Mouse (Mus musculus) forebrain, embryonic 11.5 days (tissue): ENCODE data around the gene Arhgef1. TPM values are rescaled to one million over a fixed set of nuclear protein-coding genes. Genes with fewer than 3 reads are reported as not detected.
A peak's percentile ranks its signal among the peaks of the same experiment; 100 is the strongest.

Experiments used
- ATAC-seq: fragments of 200-750 bp; cut with Nextera tagmentation; replicated peaks from 2 replicates; pipeline ENCODE4 v1.8.0; 2017; ENCODE audit warnings: moderate TSS enrichment; ENCODE audit not compliant: low FRiP score
- DNase-seq: peaks from one replicate; pipeline ENCODE4 v3.0.0-alpha.2; 2017; ENCODE audit warnings: low spot score
- H3K27ac ChIP-seq: fragments of 300-500 bp; sonication (generic); 2 replicates; pipeline ENCODE4 v1.5.1; 2014; ENCODE audit warnings: low read depth, low read length
- H3K27me3 ChIP-seq: fragments of 300-500 bp; sonication (generic); 2 replicates; pipeline ENCODE4 v1.6.1; 2014; ENCODE audit warnings: mild to moderate bottlenecking, low read length, mixed read lengths; ENCODE audit not compliant: control insufficient read depth, insufficient read depth
- H3K36me3 ChIP-seq: fragments of 300-500 bp; sonication (generic); 2 replicates; pipeline ENCODE4 v1.6.1; 2014; ENCODE audit warnings: mild to moderate bottlenecking, low read length, moderate library complexity, mixed read lengths; ENCODE audit not compliant: control insufficient read depth, insufficient read depth
- H3K4me1 ChIP-seq: fragments of 300-500 bp; sonication (generic); replicated peaks from 2 replicates; pipeline ENCODE4 v1.6.1; 2014; ENCODE audit warnings: low read length, mixed read lengths; ENCODE audit not compliant: control insufficient read depth, insufficient read depth
- H3K4me2 ChIP-seq: fragments of 300-500 bp; sonication (generic); 2 replicates; pipeline ENCODE4 v1.6.1; 2014; ENCODE audit warnings: low read depth, mild to moderate bottlenecking, low read length, moderate library complexity, mixed read lengths; ENCODE audit not compliant: severe bottlenecking
- H3K4me3 ChIP-seq: fragments of 300-500 bp; sonication (generic); 2 replicates; pipeline ENCODE4 v1.5.1; 2014; ENCODE audit warnings: low read depth, low read length
- H3K9ac ChIP-seq: fragments of 300-500 bp; sonication (generic); 2 replicates; pipeline ENCODE4 v1.6.1; 2014; ENCODE audit warnings: low read length
- H3K9me3 ChIP-seq: fragments of 300-500 bp; sonication (generic); 2 replicates; pipeline ENCODE4 v1.6.1; 2016; ENCODE audit warnings: low read length, mixed read lengths; ENCODE audit not compliant: control insufficient read depth
- WGBS: fragments of 180-500 bp; shearing (Covaris S2); extraction: QIAGEN DNeasy Blood & Tissue Kit; methylation state at CpG from one replicate; pipeline ENCODE4 v1.1.7; 2014; 5-methylcytosine and 5-hydroxymethylcytosine counted together
- polyA plus RNA-seq: library from polyadenylated mRNA; unstranded; fragments of >200 nt; fragmentation: Nextera tagmentation; extraction: Ambion mirVana; gene quantifications from 2 replicates; pipeline ENCODE4 v1.2.1, GENCODE M21; 2014

Arhgef1 gene
- polyA plus RNA-seq, 1 experiment from 2014 or later = 69.5 TPM

DNA sequence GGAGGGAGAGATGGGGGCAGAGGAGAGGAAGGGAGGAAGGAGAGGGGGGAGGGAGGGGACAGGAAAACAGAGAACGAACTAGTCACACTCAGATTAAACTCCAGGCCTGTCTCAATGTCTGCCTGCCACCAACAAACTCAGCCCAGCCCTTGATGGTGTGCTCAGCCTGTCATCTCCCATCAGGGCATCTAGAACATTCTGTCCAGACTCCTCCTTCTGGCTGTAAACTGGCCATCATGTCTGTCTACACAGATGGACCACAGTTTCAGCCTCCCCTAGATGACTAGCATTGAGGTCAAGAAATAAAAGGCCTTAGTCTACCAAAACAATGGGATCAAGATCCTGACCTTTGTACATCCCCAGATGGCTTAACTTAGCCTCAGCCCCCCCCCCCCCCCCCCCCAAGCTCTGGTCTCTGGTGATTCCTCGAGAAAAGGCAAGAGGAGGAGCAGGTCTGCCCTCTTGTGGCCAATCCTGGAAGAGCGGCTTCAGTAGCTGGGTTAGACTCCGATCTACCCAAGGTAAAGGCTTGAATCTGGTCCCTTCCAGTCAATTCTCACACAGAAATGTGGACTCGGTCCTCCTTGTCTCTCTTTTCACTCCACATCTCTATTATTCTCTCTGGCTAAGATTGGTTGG is 62.3 kb downstream of the Arhgef1 start:
- WGBS = 12% methylated on average over 5 of the region's 5 CpGs
- H3K4me1 ChIP-seq = no peaks in the 10 kb centered on the region
- no peak overlapping the region for H3K4me3 ChIP-seq
- DNase-seq (peak; percentile 88), ATAC-seq (no peak)
- no peak overlapping the region for H3K27ac ChIP-seq
- no peak overlapping the region for H3K4me2 ChIP-seq
- H3K36me3 ChIP-seq = no peaks in the 10 kb centered on the region
- no peaks in the 10 kb centered on the region for H3K27me3 ChIP-seq
- H3K9me3 ChIP-seq = no peaks in the 10 kb centered on the region
- H3K9ac ChIP-seq = no peak overlapping the region

DNA sequence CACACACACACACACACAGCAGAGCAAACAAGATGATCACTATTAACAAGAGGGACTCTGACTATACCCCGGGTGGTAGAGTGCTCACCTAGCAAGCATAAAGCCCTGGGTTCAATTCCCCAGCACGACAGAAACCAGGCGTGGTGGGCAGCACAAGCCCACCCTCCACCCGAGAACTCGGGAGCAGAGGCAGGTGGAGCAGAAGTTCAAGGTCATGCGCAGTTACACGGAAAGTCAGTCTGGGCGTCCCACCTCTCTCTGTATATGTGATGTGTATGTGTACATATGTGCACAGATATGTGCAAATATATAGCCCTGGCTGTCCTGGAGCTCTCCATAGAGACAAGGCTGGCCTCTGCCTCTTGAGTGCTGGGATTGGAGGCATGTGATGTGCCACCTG is 65.3 kb downstream of the Arhgef1 start:
- DNase-seq = no peak
- ATAC-seq = no peak
- H3K9ac ChIP-seq = no peak overlapping the region
- no peak overlapping the region for H3K4me2 ChIP-seq
- H3K36me3 ChIP-seq = no peaks in the 10 kb centered on the region
- no peaks in the 10 kb centered on the region for H3K27me3 ChIP-seq
- 84% methylated on average over 8 of the region's 8 CpGs for WGBS
- H3K4me1 ChIP-seq = no peaks in the 10 kb centered on the region; the same call in 1 of the 2 replicates
- H3K27ac ChIP-seq = no peak overlapping the region
- H3K9me3 ChIP-seq = no peaks in the 10 kb centered on the region
- H3K4me3 ChIP-seq = no peak overlapping the region

DNA sequence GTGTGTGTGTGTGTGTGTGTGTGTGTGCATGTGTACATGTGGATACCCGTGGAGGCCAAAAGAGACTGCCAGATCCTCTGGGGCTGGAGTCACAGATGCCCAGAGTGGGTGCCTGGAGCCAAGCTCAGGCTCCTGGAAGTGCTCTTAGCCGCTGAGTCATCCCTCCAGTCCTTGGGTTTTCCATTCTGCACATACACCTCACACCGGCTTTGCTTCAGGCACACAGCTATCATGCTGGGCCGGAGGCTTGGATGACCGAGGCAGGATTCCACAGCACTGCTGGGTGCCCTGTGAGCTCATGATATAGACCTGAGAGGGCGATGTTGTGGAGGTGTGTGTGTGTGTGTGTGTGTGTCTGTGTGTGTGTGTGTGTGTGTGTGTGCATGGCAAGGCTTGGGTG is 65.8 kb downstream of the Arhgef1 start:
- no peaks in the 10 kb centered on the region for H3K36me3 ChIP-seq
- no peak for DNase-seq

DNA sequence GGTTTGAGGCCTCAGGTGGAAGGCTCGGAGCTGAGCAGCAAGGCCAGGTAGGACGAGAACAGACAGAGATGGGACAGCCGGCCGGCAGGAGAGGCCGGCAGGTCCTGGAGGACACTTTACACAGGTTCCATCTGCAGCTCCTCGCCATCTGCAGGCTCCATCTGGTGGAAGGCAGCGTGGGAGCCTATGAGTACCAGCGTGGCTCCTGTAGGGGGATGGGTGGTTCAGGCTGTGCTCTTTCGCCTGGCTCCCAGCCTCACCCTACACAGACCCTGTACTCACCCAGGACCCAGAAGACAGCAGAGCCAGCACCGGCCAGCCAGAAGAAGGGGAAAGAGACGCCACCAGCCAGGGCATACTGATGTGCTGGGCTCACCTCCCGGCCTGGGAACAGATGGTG is 67.1 kb downstream of the Arhgef1 start:
- ATAC-seq (no peak), DNase-seq (no peak)
- no peak overlapping the region for H3K9ac ChIP-seq
- H3K27me3 ChIP-seq = no peaks in the 10 kb centered on the region
- WGBS = 80% methylated on average over 12 of the region's 12 CpGs
- no peaks in the 10 kb centered on the region; the same call in 1 of the 2 replicates for H3K4me1 ChIP-seq
- no peaks in the 10 kb centered on the region for H3K36me3 ChIP-seq
- no peak overlapping the region for H3K4me2 ChIP-seq
- H3K27ac ChIP-seq = no peak overlapping the region
- no peaks in the 10 kb centered on the region for H3K9me3 ChIP-seq
- no peak overlapping the region for H3K4me3 ChIP-seq

More for the DNA sequence above, 65.8 kb downstream of the Arhgef1 start:
- Histone ChIP-seq H3K9me3 (no peaks in the 10 kb centered on the region), H3K4me3 (no peak overlapping the region), H3K27me3 (no peaks in the 10 kb centered on the region), H3K9ac (no peak overlapping the region), H3K4me1 (no peaks in the 10 kb centered on the region; the same call in 1 of the 2 replicates), H3K27ac (no peak overlapping the region), H3K4me2 (no peak overlapping the region)
- no peak for ATAC-seq
- 75% methylated on average over 6 of the region's 6 CpGs for WGBS

DNA sequence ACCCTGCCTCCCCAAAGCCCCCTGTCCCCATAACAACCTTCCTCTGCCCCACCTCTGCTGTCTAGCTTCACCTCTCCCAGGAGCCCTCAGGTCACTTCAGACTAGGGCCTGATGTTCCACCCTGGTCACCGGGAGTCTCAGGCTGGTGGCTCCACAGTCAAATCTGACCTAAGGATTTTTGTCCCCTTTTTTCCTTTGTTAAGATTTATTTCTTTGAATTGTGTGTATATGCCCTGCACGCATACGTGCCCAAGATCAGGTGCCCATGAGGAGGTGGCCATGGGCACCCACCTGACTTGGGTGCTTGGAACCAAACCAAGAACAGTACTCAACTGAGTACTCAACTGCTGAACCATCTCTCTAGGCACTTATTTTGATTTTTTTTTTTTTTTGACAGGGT is 67.6 kb downstream of the Arhgef1 start:
- no peak for DNase-seq

DNA sequence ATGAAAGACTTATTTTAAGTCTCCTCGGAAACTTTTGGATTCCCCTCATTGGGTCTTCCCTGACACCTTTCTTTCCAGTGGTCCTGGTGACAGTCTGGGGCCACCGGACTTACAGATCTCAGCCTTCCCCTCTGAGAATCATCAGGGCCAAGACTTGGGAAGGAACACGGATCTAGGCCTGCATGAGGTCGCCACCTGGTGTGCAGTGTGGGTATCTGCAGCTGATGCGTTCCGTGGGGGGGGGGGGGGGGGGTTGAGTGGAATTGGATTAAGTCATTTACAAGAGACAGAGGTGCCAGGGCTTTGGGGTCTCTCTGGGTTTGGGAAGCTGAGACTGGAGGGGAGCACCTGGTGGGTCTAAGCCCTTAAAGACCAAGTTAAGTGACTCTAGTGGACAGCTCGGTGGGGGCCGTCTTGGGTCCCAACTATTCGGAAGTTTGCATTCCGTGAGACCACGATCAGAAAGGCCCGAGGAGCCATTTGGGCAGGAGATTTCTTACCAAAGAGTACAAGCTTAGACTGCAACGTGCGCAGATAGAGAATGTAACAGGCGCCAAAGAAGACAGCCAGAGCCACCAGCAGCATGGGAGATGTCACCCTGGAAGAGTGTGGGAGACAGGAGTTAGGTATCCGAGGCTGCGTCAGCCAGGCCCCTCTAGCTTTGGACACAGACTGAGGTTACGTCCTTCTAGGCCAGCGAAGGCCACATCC is 68.7 kb downstream of the Arhgef1 start:
- DNase-seq (peak; percentile 81), ATAC-seq (no peak; the same call in 1 of the 2 replicates)
- 10% methylated on average over 19 of the region's 19 CpGs for WGBS
- peak overlapping the region; percentile 57; the same call in 1 of the 2 replicates for H3K9ac ChIP-seq
- H3K27me3 ChIP-seq = no peaks in the 10 kb centered on the region
- H3K9me3 ChIP-seq = no peaks in the 10 kb centered on the region
- peak overlapping the region; percentile 51 for H3K4me3 ChIP-seq
- H3K4me2 ChIP-seq = peak overlapping the region; percentile 54
- H3K36me3 ChIP-seq = no peaks in the 10 kb centered on the region
- no peak overlapping the region for H3K27ac ChIP-seq
- H3K4me1 ChIP-seq = no peaks in the 10 kb centered on the region; the same call in 1 of the 2 replicates

More for the DNA sequence above, 67.6 kb downstream of the Arhgef1 start:
- Histone ChIP-seq H3K4me1 (no peaks in the 10 kb centered on the region; the same call in 1 of the 2 replicates), H3K27me3 (no peaks in the 10 kb centered on the region), H3K27ac (no peak overlapping the region), H3K9ac (no peak overlapping the region), H3K4me2 (no peak overlapping the region), H3K9me3 (no peaks in the 10 kb centered on the region), H3K4me3 (no peak overlapping the region), H3K36me3 (no peaks in the 10 kb centered on the region)
- ATAC-seq = no peak
- 95% methylated on average over 3 of the region's 3 CpGs for WGBS

DNA sequence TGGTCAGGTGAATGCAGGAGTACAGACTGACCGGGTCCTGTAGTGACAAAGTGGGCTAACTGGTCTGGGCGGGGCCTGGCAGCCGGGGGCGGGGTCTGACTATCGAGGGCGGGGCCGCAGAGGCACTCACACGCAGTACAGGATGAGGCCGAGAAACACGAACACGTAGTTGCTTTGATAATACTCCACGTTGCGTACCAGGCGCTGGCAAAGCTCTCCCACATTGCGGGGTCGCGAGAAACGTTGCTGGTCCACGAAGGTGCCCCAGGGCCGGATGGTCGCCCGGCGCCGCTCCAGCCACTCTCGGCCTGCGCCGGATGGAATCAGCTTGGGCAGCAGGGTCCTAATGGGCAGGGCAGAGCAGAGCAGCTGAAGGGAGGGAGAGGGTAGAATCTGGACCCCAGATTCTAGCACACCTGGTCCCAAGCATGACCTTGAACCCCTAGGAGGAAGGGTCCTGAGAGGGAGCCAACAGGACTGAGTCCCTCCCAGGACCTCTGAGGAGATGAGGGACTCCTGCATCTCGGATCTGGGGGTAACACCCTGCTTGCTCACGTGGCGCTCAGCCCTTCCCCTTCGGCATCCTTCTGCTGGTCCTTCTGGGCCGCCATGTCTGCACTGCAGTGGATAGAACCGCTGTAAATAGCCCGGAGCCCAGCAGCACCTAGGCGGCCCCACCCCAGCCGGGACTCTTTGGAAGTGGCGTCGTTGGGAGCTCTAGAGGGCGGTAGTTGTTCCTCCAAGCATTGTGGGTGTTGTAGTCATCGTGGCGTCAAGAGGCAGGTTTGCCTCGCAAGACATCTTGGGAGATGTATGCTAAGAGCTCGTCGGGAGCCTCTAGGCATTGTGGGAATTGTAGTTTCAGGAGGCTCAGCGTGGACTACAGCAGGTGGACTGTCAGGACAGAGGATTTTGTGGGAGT is 69.5 kb downstream of the Arhgef1 start, which contains the start of gene Rabac1:
TSS of gene Rabac1 (minus strand) at position 783 of the 922 bp plus-strand sequence.
- H3K4me2 ChIP-seq = peak within 1 kb of the TSS; percentile 54
- ATAC-seq (peak; percentile 91), DNase-seq (peak; percentile 91)
- H3K4me1 ChIP-seq = no peaks in the 10 kb centered on the region; the same call in 1 of the 2 replicates
- no peaks in the 10 kb centered on the region for H3K27me3 ChIP-seq
- under 1% methylated on average over 45 of the region's 45 CpGs for WGBS
- no peaks in the 10 kb centered on the region for H3K9me3 ChIP-seq
- H3K9ac ChIP-seq = peak within 1 kb of the TSS; percentile 57
- H3K27ac ChIP-seq = no peak within 1 kb of the TSS
- no peaks in the 10 kb centered on the region for H3K36me3 ChIP-seq
- H3K4me3 ChIP-seq = peak within 1 kb of the TSS; percentile 51

DNA sequence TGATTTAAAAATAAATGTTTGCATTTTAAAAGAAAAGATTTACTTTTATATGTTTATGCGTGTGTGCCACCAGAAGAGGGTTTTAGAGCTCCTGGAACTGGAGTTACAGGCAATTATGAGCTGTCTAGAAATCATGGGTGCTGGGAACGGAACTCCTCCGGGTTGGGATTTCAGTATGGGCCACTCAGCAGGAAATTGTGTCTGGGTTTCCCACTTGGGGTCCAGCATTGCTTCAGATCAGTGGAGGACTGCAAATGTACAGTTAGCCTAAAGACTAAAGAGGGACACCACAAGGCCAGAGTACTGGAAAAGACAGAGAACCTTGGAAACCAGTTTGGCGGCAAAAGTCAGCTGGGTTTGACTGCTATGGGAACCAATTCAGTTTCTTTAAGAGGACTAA is 70.5 kb downstream of the Arhgef1 start:
- DNase-seq (no peak), ATAC-seq (no peak)
- no peak overlapping the region for H3K27ac ChIP-seq
- no peak overlapping the region for H3K4me2 ChIP-seq
- H3K9me3 ChIP-seq = no peaks in the 10 kb centered on the region
- H3K4me1 ChIP-seq = no peaks in the 10 kb centered on the region; the same call in 1 of the 2 replicates
- H3K36me3 ChIP-seq = no peaks in the 10 kb centered on the region
- H3K4me3 ChIP-seq = no peak overlapping the region
- H3K9ac ChIP-seq = no peak overlapping the region
- 83% methylated on average over 4 of the region's 4 CpGs for WGBS
- H3K27me3 ChIP-seq = no peaks in the 10 kb centered on the region
